Mouse (Mus musculus): ENCODE results near the gene Bves.

GRCm38 (mm10) chr10:45298503-45298902, 37.1 kb upstream of the Bves start:
- TF ChIP-seq CTCF (IDR thresholded peaks at IDR 0.05; ENCODE audit: low read depth, low read length) (no peak), GATA1 (IDR thresholded peaks at IDR 0.05; ENCODE audit: borderline replicate concordance, low read length) (no peak), POLR2AphosphoS5 (IDR thresholded peaks at IDR 0.05; ENCODE audit: insufficient replicate concordance, low read depth, low read length) (no peak), TAL1 (conservative IDR thresholded peaks at IDR 0.05; ENCODE audit: low read depth, low read length) (no peak)

Measured in G1E (cell line).